Mouse (Mus musculus) cerebellum, adult 9-10 months (tissue): ENCODE measurements at regions not wholly inside any gene's neighbourhood (a gene's known extent, or its start where the extent isn't known, plus 50 kb on each side); places are given as distances from the start of the nearest gene placed in this dataset.

Source experiments
- DNase-seq: peaks from one replicate; pipeline ENCODE4 v3.0.0; 2022

DNA sequence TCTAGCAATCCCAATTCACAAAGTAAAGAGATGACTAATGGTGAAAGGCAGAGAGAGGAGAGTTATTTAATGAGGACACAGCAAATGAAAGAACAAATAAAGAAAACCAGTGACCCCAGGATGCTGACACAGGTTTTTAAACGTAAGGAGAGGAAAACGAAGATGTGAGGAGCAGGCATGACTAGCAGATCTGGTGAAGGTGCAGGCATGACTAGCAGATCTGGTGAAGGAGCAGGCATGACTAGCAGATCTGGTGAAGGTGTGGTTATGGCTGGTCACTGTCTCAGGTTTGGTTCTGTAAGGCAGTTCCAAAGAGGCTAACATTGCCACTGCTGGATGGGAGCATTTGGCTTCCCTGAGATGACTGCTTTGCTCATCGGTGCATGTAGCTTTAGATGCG, 57.0 kb downstream of the Mbl2 start:
- no peak for DNase-seq

- no peak for DNase-seq
These were observed 62.5 kb downstream of the Mbl2 start for GRCm38 (mm10) chr19:30295263-30295704.

- DNase-seq = no peak
These were observed 63.3 kb downstream of the Mbl2 start for GRCm38 (mm10) chr19:30296024-30296423.

DNA sequence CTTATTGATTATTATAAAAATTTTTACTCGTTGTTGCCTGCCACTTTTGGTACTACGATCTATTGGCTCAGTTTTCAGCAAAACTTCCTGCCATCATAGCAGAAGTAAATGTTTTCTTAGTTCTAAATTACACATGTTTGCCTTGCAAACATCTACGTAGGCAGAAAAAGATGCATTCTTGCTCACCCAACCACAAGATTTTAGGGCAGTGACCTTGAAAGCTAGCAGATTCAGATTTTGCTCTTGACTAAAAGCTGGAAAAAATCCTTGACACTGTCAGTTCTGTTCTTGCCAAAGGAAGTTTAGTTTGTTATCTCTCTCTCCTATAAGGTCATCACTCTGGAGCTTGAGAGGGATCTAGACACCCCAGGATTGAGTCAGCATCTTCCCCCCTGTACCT, 66.8 kb downstream of the Mbl2 start:
- DNase-seq = no peak

- DNase-seq = no peak
These were observed 69.5 kb downstream of the Mbl2 start for GRCm38 (mm10) chr19:30302281-30302680.

DNA sequence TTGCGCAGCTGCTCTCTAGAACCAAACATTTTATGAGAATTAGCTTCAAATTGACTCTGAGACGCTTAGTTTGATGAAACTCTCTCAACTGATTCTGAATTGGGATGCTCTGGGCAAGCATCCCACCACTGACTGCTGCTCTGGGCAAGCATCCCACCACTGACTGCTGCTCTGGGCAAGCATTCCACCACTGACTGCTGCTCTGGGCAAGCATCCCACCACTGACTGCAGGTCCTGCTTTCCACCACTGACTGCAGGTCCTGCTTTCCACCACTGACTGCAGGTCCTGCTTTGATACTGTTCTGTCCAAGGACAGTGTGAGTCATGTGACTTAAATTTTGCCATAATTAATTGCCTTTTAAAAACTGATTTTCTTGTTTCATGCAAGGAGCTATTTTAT, 73.6 kb downstream of the Mbl2 start:
- peak; percentile 1 for DNase-seq

DNA sequence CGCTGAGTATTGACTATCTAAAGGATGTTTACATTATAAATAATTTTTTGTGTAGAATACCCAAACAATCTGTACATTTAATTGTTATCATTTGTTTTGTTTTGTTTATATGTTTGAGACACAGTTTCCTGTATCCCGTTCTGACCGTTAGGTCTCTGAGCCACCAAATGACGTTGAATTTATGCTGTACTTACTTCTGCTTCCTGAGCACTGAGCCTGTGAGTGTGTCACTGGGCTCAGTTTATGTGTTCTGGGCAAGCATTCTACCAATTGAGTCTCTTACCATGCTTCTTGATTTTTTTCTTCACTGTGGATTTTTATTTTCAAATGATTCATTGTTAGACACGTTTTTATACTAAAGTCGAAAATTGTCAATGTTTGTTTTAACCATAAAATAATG, 74.2 kb downstream of the Mbl2 start:
- DNase-seq = no peak

DNA sequence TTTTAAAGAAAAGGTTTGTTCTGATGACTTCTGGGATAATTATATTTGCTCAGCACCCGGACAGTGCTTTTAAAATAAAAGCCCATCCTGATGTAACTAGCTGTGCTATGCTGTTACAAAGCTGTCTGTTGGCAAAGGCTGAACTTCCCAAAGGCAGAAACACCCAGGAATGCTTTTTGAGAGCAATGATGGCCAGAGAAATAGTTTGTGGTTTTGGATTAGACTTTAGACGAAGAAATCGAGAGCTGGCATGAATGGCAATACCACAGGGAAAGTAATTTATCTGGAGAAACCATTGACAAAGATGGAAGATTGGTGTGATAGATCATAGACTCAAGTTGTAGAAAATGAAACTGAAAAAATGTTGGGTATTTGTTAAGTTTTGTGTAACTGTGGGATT, 84.6 kb downstream of the Mbl2 start:
- DNase-seq = no peak

- DNase-seq = no peak
These were observed 95.0 kb downstream of the Mbl2 start for GRCm38 (mm10) chr19:30327693-30328092.

GRCm38 (mm10) chr19:30328886-30329285, 96.1 kb downstream of the Mbl2 start:
- DNase-seq = no peak

DNA sequence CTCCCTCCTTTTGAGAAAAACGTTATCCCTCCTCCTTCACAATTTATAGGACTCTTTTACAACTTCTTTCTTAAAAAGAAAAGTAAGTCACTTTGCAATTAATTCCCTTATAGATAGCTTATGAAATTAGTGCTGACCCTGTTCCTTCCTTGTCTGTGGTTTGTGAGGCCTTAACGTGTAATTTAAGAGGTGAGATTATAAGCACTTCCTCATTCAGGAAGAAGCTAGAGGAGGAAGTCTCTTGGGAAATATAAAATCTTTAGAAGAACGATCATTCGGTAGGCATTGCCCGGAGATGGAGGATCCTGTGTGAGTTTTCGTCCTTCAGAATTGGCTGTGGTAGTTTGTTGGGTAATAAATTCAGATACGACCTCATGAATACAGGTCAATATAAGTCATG, 98.0 kb downstream of the Mbl2 start:
- no peak for DNase-seq

- no peak for DNase-seq
These were observed 99.1 kb downstream of the Mbl2 start for GRCm38 (mm10) chr19:30331850-30332249.

- DNase-seq = no peak
These were observed 111.7 kb downstream of the Mbl2 start for GRCm38 (mm10) chr19:30344401-30344800.

GRCm38 (mm10) chr19:30348924-30349323, 116.2 kb downstream of the Mbl2 start:
- DNase-seq = no peak

DNA sequence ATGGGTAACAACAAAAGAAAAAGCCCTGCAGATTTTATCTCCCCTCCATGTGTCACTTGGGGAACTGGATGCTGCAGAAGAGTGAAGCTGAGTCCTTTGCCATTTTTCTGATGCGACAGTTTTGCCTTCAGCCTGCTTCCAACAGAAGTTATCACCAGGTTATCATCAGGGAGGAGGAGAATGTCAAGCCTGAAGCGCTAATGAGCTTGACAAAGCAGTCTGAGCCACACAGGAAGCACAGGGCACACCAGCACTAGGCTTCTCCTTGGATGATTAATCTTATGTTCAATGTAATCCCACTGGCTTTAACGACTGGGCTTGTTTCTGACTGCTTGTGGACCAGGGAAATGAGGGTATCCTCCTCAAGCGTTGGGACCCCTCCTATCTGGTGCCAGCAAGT, 122.2 kb downstream of the Mbl2 start:
- DNase-seq = no peak

GRCm38 (mm10) chr19:30358961-30359360, 126.2 kb downstream of the Mbl2 start:
- DNase-seq = no peak

- no peak for DNase-seq
These were observed 139.2 kb downstream of the Mbl2 start for GRCm38 (mm10) chr19:30371901-30372300.

- DNase-seq = no peak
These were observed 147.0 kb downstream of the Mbl2 start for GRCm38 (mm10) chr19:30379767-30380166.

DNA sequence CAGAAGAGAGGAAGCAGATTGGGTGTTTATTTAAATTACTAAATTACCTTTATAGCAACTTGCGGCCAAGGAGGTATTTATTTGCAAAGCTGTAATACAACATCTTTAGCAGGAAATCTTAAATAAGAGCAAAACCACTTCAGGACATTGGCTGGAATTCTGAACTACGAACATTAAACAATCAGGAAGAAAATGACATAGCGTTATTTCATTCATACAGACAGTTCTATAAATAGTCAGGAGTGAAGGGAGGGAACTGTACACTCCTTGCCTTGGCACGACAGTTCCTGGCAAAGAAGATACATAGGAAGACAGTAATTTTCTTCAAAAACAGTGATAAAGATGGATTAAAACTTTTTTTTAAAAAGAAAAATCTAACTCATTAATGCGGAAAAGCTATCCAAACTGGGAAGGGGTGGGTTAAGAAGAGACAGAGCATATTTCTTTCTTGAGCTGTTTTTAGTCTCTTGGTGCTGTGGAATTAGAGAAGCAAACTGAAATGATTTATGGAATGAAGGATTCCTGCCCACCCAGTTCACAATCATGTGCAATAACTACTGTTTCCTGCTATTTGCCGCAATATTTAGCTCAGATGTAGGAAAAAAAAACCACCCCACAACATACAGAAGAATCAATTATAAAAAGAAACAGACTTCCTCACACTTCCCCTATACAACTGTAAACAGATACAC, 147.9 kb downstream of the Mbl2 start:
- DNase-seq = no peak

- DNase-seq = no peak
These were observed 155.7 kb downstream of the Dkk1 start for GRCm38 (mm10) chr19:30393791-30394190.

DNA sequence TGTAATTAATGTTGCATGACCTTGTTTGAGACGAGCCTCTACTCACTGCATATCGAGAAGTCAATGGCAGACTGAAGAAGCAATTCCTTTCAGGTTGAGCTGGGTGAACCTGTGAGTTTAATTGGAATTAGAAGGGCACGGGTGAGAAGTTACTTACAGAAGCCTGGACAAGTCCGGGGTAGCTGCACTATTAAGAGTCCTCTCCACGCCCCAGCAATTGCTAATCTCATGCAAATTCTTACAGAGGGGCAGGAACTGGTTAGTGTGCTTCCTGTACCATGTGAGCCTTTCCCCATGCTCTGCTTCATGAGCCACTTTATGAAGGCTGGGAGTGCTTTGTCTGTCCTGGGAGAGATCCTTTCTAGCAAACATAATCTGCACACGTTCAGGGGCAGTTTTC, 142.5 kb downstream of the Dkk1 start:
- DNase-seq = no peak

DNA sequence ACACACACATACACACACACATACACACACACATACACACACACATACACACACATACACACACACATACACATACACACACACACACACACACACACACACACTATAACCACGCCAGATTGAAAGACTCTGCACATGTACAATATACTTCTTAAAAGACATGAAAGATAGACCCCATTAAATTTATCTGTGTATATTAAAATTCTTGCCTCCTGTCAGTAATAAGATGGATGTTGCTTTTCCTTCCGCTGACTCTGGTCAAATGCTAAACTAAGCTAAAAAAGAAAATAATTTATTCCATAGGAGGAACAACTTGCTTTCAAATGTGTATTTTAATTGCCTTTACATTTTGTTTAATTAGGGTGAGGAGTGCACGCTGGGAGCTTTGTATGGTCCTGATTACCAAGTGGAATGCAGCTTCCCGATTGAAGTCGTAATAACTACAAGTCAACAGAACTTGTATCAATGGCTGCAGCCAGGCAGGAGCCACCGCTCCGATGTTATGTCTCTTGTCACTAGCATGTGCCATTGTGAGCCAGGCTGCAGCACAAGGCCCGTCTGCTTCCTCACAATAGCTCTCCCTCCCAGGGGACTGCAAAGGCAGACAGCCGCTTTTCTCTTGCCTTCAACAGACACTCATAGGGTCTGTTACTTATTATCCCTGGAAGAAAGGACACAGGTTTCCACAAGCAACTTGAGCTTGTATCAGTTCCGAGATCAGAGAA, 129.7 kb downstream of the Dkk1 start:
- no peak for DNase-seq

DNA sequence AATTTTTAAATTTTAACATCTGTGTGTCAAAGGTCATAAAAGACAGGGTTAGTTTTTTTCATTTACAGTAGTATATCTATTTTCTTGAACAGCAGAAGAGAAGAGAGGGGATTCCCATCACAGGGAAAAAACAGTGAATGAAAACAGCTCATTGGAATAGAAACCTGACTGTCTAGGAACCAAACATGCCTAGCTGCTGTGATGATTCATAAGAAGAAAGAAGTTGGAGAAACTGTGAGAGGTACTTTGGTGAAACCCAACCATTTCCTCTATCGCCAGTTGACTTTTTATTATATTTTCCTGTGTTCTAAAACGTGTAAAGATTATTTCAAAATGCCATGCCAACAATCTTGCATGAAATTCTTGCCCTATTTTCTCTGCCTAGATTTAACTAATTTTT, 123.8 kb downstream of the Dkk1 start:
- no peak for DNase-seq

GRCm38 (mm10) chr19:30427484-30427883, 122.0 kb downstream of the Dkk1 start:
- no peak for DNase-seq

- no peak for DNase-seq
These were observed 116.3 kb downstream of the Dkk1 start for GRCm38 (mm10) chr19:30433141-30433540.
